Mouse (Mus musculus) embryonic stem cell, embryonic (primary cell): ENCODE results near the gene Siae.

Source experiments
- CTCF ChIA-PET, 4 experiments: fragments of 300-600 bp in 2 of 4; fragments of 350-600 bp in 2 of 4; sonication (Branson Sonifier 250); formaldehyde crosslinking; loops; one replicate each; lab custom pipeline; 2022; ENCODE audit warnings: inconsistent platforms in 2 of 4; lab: Charles Lee
- POLR2A ChIA-PET, 4 experiments: fragments of 300-600 bp in 2 of 4; fragments of 350-600 bp in 2 of 4; sonication (Branson Sonifier 250); formaldehyde crosslinking; loops; one replicate each; lab custom pipeline; 2022; ENCODE audit warnings: antibody characterized with exemption in 4 of 4, inconsistent platforms in 1 of 4; lab: Charles Lee

Gene Siae

DNA sequence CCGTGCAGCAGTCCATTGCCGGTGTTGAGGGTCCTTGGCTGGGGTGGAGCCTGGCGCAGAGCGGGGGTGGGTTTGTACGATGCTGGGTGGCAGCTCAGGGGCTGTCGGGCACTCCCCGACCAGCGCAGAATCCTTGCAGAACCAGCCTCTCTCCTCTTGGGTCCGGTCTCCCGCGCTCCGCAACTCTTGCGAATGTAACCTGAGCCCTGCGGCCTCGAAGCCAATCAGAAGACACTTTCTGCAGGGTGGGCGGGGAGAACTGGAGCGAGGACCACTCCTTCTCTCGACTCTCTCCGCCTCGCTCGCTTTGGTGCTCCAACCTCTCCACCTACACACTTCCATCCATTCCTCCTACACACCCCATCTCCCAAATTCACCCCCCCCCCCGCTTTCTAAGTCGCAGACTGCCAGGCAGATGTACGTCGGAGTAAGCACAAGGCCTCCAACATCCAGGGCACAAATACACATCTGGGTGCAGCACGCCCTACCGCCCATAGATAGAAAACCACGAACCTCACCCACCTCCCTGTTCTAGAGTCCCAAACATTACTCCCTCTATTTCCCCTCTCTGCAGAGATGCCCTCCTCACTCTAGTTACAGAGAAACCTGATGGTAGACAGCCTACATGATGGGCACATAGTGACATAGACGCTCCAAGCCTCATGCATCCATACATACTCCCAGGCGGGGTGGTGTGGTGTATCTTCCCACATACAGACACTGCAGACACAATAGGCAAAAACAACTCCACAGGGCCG lies 2.8 kb upstream of the Siae start, which contains the start of gene Nrgn:
Gene Nrgn, minus strand, starts transcription at position 369 of the 758 bp plus-strand sequence.
- ChIA-PET POLR2A (interaction anchor here in 1 of 4 experiments (1.0 to 1.2 kb wide), 3 partner anchors 10 to 61 kb away, joined by 3 to 4 read pairs (median 4); partner anchors contain the start of gene Spa17), CTCF (interaction anchor here in 1 of 4 experiments (0.5 kb wide), 1 partner anchor 64 kb away, joined by 7 read pairs; the partner anchor contains the start of gene Msantd2)

DNA sequence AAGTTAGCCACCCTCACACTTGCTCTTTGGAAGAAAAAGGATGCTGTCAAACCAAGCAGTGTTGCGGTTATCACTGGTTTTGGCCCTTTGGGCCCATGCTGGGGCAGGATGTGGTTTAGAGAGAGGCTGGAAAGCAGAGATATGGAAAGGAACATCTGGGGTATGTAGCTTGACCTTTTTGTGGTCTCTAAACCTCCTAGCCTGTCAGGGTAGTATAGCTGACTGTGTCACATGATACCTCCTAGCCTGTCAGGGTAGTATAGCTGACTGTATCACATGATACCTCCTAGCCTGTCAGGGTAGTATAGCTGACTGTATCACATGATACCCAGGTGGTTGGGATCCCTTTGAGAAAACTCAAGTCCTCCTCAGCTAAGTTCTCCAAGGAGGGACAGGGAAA lies 1.2 kb upstream of the Siae start:
- POLR2A ChIA-PET: interaction anchor here in 1 of 4 experiments (0.9 kb wide), 1 partner anchor 99 kb away, joined by 3 read pairs; no protein-coding TSS in a partner anchor
- CTCF ChIA-PET: interaction anchor here in 3 of 4 experiments (0.6 to 0.9 kb wide), 3 partner anchors 9 to 145 kb away, joined by 3 to 5 read pairs (median 3); no protein-coding TSS in a partner anchor

DNA sequence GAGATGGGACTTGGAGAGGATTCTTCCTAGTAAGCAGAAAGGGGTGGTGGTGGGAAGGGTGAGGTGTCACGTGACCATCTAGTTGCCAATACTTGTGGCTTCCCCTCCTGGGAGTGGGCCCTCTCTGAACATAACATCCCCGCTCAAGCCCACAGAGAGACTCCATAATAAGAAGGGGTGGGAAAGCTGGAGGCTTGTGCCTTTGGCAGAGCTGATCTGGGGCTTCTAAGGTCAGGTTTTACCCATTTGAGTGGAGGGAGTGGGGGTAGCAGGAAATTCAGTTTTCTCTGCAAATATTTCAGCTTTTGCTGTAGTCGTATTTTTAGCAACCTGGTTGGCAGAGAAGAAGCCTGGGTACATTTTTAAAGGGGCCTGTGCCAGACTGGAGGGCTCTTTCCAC lies 868 bp downstream of the Siae start:
- CTCF ChIA-PET: interaction anchor here in 1 of 4 experiments (1.1 kb wide), 1 partner anchor 11 kb away, joined by 4 read pairs; no protein-coding TSS in a partner anchor
- POLR2A ChIA-PET: interaction anchor here in 1 of 4 experiments (1.0 to 1.1 kb wide), 2 partner anchors 9 to 14 kb away, joined by 3 read pairs; no protein-coding TSS in a partner anchor

DNA sequence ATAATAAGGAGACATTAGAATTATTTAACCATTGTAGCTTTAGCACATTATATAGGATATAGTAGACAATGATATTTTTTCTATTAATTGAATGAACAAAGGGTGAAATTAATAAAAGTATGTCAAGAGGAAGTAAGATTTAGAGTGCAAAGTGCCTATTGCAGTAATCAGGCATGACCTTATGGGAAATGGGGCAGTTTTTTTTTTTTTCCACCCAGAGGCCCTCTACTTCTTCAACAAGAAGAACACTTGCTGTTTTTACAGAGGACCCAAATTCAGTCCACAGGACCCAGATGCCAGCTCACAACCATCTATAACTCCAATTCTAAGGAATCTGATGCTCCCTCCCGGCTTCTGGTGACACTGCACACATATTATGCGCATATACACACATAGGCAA lies 5.1 kb downstream of the Siae start:
- ChIA-PET POLR2A (interaction anchor here in 1 of 4 experiments (1.5 kb wide), 1 partner anchor 70 kb away, joined by 3 read pairs; no protein-coding TSS in a partner anchor), CTCF (no interaction called here)

DNA sequence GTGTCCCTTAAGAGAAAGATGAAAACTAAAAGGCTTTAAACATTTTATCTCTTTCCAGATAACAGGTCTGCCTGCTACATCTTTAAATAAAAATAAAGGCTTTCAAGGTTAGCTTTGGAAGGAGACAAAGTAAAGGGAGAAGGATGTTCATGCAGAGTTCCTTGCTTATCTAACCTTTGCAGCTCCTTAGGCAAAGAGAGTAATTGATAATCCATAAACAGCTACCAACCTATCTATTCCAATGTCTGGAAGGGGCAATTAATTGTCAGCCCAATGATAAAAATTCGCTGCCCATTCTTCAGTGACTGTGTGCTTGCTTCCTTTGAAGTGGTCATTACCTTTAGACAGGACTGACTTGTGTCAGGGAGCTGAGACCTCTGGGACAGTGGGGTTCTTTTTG lies 8.3 kb downstream of the Siae start:
- POLR2A ChIA-PET: interaction anchor here in 1 of 4 experiments (0.7 kb wide), 1 partner anchor 138 kb away, joined by 3 read pairs; no protein-coding TSS in a partner anchor
- CTCF ChIA-PET: no interaction called here

DNA sequence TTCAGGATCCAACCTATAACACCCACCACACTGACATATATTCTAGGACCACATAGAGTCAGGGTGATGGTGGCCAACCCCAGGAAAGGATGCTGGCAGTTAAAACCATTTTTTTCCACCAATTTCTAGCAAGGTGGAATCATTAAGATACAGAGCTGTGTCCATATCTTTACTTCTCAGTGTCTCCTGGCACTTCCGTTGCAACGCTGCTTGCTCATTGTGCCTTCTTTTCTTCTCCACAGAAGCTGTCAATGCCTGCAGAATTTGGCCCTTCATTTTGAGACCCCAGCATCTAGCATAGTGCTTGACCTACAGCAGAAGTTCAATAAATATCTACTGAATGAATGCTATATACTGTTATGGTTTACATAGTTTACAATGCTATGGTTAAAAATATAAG lies 11.5 kb downstream of the Siae start:
- POLR2A ChIA-PET: no interaction called here

DNA sequence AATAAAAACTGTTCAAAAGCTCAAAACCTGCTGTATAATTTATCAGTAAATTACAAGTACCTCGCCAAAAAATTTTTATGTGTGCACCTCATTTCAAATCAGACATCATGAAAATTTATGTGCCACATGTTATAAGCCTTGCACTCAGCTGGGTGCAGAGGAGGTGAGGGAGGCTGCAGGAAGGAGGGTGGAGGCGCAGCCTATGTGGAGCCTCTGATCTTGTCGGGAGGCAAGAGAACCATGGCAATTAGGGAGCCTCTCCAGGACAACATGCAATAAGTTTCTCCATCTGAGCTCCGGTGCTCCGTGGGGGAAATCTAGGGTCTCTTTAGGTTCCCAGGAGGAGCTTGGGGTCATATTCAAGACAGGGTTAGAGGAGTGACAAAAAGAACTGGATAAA lies 12.0 kb downstream of the Siae start:
- POLR2A ChIA-PET: no interaction called here
- CTCF ChIA-PET: no interaction called here

More for the DNA sequence above, 11.5 kb downstream of the Siae start:
- CTCF ChIA-PET: no interaction called here

DNA sequence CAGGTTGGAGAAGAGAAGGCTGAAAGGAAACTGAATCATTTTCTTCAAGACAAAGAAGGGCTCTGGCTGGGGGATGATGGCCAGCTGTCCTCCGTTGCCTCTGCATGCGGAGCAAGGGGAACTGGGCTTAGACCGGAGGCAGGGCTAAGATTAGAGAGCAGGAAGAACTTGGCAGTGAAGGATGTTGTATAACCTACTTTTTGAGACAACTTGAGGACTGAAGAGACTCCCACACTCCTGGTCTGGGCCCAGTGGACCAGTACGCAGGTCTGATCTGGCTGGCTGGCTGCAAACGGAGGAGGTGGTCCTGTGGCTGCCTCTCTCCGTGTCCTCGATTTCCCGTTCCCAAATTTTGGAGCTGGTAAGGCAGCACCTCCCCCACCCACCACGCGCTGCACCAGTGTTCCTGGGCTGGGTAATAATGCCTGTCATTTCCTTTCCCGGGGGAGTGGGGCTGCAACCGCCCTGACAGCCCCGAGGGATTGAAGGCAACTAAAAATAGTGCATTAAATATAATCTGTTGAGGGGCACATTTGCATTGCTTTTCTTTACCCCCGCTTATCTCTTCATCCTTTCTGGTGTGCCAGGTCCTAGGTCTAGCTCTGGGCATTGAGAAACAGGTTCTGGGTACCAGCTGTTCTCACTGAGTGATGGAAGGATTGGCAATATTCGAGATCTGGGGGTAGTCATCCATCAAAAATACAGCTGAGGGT lies 12.6 kb downstream of the Siae start:
- ChIA-PET CTCF (interaction anchor here in 1 of 4 experiments (0.6 kb wide), 1 partner anchor 116 kb away, joined by 3 read pairs; no protein-coding TSS in a partner anchor), POLR2A (interaction anchor here in 1 of 4 experiments (0.5 kb wide), 1 partner anchor 129 kb away, joined by 3 read pairs; no protein-coding TSS in a partner anchor)

DNA sequence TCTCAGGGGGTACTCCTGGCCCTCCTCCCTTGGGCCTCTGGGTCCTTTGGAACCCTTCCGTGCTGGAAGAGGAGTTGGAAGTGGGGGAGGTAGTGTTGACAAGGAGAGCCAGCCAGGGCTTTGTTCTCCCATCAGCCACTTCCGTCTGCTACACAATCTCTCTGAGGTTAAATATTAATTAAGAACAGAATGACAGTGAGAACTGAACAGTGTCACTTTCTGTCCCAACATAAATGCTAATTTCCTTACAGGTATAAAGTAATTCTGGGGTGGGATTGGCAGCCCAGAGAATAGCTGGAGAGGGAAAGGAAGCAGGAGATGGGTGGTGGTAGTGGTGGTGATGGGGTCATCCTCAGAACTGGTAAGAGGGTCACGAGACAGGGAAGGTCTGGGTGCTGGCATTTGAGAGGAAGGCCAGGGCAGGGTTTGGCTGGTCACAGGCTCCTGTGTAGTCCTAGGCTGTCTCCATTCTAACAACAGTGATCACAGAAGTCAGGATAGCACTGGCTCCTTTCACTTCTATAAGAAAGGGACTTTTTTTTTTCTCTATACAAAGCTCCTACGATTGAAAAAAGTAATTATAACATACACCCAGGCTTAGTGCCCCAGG lies 13.2 kb downstream of the Siae start:
- ChIA-PET POLR2A (interaction anchor here in 1 of 4 experiments (0.5 to 0.6 kb wide), 2 partner anchors 84 to 128 kb away, joined by 3 read pairs; no protein-coding TSS in a partner anchor), CTCF (interaction anchor here in 1 of 4 experiments (0.6 kb wide), 1 partner anchor 116 kb away, joined by 3 read pairs; no protein-coding TSS in a partner anchor)

DNA sequence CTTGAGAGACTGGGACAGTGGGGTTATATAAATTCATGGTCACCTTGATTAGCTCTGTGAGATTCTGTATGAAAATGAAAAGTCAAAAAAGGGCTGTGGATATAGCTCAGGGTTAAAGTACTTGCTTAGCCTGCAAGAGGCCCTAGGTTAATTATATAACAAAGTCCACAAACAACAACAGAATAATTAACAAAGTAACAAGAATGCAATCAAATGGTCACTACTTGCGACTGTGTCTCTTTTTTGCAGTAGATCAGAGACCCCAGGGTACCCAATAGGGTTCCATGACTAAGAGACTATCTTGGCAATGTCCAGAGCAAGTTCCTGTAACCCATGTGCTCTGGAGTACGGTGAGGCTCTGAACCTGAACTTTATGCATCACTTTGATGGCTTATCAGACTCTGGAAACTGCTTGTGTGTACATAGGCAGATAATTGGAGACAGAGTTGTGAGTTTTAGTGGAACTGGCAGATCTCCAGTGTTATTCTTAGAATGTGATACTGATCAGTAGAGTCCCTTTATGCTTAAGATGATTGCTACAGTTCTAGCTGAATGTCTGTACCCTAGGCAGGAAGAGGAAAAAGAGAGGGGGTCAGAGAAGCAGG lies 13.8 kb downstream of the Siae start:
- POLR2A ChIA-PET: interaction anchor here in 1 of 4 experiments (0.6 kb wide), 1 partner anchor 84 kb away, joined by 3 read pairs; no protein-coding TSS in a partner anchor
- CTCF ChIA-PET: no interaction called here

DNA sequence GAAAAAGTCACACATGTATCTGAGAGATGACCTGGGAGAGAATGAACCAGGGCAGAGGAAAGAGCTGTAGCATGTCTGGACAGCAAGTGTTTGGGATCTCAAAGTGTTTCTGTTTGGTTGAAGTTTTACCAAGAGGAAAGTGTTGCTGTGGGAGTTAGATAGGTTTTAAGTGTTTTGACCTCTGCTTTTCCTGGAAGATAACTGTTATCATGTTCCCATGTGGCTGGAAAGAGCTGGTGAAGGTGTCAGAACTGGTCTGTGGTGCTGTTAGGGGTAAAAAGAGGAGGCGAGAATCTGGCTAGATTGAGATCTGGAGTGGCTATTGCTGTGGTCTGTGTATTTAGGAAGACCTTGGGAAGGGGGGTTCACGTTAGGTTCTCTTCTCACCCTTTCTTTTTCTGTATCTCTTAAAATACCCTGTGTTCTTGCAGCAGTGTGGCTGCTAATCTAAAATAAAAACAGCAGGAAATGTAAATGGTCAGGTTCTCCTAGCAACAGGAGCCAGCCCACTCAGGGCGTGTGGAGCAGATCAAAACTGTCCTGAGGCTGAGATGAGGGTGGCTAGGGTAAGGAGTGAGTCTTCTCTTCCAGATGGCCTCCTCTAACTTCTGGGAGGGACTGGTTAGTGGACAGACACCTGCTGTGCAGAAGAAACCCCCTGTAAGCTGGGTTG lies 16.8 kb downstream of the Siae start:
- CTCF ChIA-PET: no interaction called here
- POLR2A ChIA-PET: interaction anchor here in 1 of 4 experiments (0.7 kb wide), 1 partner anchor 28 kb away, joined by 16 read pairs; no protein-coding TSS in a partner anchor

DNA sequence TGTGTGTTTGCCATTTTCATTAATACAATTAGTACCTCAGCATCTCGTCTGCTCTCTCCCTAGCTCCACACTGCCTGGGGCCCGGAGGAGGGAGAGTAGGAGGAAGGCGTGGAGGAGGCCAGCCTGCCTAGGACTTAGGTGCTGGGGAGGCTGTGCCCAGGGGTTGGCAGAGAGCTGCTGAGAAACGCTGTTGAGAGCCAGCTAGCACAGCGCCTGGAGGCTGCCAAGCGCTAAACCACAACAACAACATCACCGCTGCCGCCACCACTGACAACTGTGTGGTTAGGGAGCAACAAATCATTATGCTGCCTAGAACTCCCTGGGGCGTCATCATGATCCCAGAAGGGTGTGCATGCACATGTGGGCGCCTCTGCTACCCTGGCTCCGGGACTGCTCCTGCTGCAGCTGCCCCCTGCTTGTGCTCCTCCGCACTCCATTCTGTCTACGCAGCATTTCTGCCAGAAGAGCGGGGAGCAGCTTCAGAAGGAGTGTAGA lies 21.0 kb downstream of the Siae start:
- ChIA-PET POLR2A (no interaction called here), CTCF (no interaction called here)

DNA sequence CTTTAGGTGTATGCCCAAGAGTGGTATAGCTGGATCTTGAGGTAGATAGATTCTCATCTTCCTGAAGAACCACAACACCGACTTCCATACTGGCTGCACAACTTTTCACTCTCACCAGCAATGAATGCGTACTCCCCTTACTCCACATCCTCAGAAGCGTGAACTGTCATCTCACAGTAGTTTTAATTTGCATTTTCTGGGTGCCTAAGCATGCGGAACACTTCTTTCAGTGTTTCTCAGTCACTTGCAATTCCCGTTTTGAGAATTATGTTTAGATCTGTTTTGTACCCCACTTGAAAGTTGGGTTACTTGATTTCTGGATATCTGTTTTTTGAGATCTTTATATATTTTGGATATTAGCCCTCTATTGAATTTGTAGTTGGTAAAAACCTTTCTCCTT lies 28.1 kb downstream of the Siae start:
- CTCF ChIA-PET: no interaction called here
- POLR2A ChIA-PET: no interaction called here

DNA sequence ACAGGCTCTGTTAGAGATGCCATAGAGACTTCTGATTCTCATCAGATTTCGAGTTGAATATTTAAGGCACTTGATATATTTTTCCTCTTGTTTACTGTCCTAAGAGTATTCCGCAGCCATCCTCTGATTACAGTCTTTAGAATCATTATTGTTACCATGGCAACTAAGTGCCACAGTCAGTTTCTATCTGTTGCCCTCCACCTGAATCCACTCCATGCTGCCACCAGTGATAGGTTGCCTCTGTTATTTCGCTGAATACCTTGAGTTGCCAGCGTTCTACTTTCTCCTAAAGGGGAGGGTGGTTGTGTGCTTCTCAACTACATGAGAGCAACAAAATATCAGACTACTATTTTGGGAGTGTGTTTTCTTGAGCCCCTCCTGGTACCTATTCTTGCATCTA lies 31.2 kb downstream of the Siae start:
- POLR2A ChIA-PET: interaction anchor here in 1 of 4 experiments (0.6 kb wide), 1 partner anchor 603 kb away, joined by 11 read pairs; no protein-coding TSS in a partner anchor

DNA sequence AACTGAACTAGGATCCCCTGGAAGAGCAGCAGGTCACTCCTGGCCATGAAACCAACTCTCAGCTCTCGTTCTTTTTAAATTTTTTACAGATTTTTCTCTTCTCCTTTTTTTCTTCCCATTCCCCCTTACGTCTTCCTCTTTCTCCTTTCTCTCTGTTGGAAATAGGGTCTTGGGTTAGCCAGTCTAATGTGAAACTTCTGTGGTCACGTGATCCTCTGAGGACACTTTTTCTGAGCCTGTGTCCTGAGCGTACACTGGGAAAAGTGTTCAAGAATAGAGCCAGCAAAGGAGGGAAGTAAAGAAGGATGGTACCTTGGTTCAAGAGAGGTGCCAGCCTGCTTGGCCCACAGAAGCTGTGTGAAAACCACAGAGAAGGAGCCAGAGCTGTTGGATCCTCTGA lies 34.9 kb downstream of the Siae start:
- CTCF ChIA-PET: no interaction called here
- POLR2A ChIA-PET: no interaction called here

More for the DNA sequence above, 31.2 kb downstream of the Siae start:
- CTCF ChIA-PET: no interaction called here

DNA sequence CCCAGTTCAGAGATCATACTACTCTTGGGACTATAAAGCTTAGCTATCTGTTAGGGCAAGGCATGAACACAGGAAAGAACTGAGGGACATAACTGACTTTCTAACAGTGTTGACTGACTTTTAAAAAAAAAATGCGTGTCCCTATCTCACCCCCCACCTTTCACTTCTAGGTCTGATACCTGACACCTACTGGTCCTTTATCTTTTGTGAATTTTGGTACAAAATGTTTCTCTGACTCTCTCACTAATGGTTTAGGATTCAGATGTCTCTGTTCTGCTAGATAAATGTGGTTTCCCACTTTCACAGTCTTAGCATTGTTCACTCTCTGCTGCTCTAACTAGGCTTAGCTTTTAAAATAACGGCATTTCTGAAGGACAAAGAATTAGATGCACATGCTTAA lies 36.5 kb downstream of the Siae start:
- ChIA-PET CTCF (no interaction called here), POLR2A (no interaction called here)

DNA sequence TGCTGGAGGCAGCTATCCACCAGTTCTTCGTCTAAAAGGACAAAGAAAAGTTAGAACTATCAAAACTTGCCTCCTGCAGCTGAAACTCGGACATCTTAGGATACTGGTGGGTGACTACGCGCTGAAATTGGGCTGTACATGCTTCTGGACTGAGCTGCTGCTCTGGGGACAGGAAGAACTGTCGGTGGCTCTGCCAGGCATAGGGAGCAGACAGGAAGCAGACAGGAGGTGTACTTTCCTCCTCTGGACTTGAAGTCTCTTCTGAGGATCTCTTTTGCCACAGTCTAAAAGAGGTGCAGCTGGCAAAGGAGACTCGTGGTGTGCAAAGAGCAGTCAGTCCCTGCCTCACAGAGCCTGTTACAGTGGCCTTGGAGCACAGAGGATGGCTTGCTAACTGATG lies 37.1 kb downstream of the Siae start:
- POLR2A ChIA-PET: interaction anchor here in 1 of 4 experiments (0.7 kb wide), 1 partner anchor 21 kb away, joined by 4 read pairs; the partner anchor contains the start of gene Spa17
- CTCF ChIA-PET: interaction anchor here in 2 of 4 experiments (0.6 kb wide), 2 partner anchors 409 to 439 kb away, joined by 3 to 6 read pairs; no protein-coding TSS in a partner anchor
